Mouse (Mus musculus) induced T-regulatory cell, adult 2 months (primary cell): ENCODE measurements around the gene Eomes.

Experiments used
- DNase-seq: peaks from one replicate; pipeline ENCODE4 v3.0.0-alpha.2; 2012; ENCODE audit warnings: low read depth

Gene Eomes

DNA sequence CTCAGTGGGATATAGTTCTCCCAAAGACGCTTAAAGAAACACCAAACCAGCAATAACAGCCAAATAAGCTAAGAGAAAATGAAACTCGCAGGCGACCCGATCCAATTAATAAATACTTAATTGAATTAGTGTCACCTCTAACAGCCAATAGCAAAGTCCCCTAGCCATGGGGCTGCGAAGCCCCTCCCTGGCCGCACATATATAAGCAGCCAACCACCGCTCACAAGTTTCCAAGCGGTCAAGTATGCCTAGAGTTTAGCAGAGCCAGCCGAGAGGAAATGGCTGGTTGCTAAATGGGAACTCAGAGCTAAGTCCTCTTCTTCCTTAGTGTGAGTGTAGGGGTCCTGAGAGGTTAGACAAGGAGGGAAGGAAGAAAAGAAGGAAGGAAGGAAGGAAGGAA lies at the start of gene Eomes:
Gene Eomes (plus strand): TSS at position 252 of the 400 bp plus-strand sequence.
- no peak for DNase-seq

DNA sequence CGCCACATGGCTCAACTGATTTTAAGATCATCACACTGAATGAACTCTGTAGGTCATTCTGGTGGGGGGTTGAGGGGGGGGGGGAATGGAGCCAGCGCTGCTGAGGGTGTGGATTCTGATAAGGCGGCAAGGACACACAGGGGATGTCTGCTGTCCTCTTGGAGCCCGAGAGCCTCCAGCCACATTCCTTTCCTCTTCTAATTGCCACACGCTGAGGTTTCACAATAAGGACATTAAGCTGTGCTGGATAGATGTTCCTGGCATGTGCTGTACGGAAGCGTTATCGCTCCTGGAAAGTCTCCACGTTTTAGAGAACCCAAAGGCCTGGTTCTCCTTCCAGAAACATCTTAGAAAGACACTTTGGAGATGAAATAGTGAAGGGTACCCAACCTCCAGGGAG lies 33.2 kb upstream of the Eomes start:
- no peak for DNase-seq

DNA sequence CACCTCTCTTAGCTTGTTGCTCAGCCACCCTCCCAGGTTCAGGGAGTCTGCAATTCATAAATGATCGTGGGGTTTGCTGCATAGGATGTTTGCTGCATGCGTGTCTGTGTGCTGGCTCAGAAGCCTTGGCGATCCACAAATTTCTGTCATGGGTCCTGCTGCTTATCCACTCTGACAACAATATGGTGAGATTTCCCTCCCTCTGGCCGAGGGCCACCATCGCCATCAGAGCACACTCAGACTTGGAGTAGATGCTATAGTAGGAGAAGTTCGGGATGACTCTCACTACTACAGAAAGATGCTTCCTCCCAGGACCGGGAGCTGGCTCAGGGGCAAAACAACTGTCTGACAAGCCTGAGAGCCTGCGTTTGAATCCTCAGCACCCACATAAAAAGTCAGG lies 28.7 kb upstream of the Eomes start:
- DNase-seq = no peak

DNA sequence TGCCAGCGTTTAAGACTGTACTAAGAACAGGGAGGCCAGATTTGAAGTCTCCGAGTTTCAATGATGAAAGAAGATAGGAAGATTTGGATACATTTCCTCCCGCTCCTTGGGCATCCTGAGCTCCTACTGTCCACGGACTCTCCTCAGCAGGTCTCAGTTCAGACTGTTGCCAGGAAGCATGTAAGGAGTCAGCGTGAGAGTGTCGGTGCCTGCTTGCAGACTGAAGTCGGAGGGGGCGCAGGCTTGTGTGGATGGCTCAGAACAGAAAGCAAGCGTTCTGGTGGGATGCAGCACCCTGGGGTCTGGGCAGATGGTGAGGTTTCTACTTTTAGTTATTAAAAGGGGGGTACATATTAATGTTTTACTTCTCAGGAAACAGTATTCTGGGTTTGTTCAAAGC lies 24.6 kb upstream of the Eomes start:
- peak; percentile 37 for DNase-seq

DNA sequence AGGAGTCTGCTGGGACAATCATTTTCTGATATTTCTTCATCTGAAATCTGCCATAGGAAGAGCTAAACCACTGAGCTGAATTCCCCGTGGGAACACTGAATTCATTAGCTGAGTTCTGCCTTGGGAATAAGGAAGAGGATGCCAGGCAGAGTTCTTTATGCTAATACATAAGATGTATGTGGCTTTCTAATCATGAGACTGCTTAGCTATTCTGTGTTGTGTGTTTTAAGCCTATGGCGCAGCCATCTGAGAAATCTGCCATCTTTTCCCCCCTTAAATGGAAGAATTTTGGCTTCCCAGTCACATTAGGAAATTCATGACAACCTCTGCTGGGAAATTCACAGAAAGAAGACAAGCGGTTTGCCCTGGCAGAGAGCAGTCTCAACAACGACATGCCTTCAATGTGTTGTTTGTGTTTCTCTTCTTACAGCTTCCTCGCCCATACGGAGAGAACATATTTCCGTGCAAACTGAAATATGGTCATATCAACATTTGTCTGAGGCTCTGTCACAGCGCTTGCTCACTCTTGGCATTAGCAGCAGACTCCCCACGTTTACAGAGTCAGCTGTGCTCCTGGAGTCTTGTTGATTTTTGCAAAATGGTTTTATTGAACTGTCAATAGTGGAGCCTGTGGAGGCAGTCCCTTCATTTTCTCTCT lies 22.7 kb upstream of the Eomes start:
- DNase-seq = no peak

DNA sequence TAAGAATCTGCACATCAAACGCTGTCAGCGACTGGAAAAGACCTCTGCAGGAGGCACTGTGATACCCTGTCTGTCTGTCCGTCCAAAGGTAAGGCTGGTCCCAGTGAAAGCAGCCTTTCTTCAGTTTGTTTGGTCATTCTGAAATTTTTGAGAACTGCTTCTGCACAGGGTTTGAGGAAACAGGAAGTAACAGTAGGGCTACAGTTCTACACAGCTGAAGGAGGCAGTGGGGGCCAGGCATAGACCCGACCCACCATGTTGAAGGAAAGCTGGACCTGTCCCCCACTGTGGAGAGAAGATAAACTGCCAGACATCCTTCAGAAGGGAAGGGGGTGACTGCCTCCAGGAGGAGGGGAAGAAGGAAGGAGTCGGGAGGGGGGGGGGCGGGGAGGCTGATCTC lies 21.6 kb upstream of the Eomes start:
- DNase-seq = no peak

DNA sequence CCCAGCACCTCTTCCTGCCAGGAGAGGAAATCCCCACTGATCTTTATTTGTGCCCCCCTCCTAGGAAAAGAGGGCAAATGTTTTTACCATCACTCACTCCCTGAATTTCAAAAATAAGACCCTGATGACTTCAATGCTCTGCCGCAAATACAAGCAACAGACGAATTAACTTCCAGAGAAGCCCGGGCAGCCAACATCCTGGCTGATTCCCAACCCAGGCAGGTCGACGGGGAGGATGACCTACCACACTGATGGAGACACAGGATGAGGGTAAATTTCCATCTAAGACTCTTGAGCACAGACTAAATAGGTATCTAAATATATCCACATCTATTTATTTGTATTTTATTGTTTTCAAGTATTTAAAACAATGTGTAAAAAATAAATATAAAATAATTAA lies 20.0 kb upstream of the Eomes start:
- DNase-seq = no peak

DNA sequence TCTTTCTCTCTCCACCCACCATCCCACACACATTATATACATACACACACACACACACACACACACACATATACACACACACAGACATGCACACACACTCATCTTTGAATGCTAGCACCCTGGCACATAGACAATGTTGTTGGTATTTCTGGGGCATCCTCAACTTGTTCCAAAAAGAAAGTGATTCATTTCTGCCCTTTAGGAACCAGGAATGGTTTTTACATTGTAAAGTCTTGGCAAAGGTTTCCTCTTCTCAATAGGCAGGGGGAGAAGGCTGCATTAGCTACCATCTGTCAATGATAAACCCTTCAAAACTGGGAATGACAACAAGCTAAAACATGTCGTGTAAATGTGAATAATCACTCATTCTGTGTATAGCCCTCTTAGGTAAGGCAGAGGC lies 14.0 kb upstream of the Eomes start:
- no peak for DNase-seq

DNA sequence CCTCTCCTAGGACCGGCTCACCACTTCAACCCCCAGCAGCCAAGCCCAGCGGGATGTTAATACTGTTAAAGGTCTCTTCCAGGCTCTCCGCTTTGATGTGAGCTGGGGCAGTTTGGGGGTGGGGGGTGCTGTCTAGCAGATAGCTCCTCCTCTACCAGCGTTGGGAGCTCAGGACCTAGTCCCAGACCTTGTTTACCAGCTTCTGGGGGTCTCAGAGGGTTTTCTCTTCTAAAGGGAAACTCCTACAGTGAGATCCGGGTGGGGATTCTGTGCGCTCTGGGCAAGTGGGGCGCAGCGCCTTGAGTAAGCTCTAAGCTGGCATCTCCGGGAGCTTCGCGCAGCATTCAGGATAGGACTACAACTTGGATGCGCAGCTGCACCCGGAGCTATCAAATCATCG lies 9.7 kb upstream of the Eomes start:
- no peak for DNase-seq

DNA sequence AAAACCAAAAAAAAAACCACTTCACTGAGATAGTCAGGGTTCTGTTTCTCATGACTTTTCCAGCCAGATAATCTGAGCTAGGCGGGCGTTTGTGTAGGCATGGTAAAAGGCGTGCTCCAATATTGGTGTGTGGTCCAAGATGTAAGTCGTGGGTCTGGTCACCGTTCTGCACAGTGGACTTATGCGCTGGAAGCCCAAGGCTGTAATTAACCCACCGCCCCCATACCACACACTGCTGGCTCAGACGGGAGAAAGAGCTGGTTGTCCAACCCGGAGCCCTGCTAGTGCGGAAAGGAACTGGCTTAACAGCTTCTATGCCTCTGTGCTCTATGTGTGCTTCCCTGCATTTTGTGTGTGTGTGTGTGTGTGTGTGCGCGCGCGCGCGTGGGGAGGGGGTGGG lies 8.7 kb upstream of the Eomes start:
- no peak for DNase-seq

DNA sequence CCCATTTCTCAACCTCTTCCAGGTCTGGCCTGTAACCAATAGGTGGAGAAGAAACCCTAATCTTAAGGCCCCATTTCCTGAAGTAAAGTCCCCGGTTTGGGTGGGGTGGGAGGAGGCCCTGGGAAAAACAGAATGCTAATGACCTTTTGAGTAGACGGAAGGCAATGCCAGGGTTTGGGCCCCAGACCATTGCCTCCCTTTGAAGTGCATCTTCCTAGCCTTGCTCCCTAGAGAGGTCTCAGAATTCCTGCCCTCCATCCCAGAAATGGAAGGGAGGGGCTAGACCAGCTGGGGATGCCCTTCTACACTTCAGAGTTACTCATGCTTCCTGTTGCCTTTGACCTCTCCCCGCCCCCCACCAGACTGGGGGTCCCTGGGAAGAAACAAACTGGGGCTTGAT lies 6.7 kb upstream of the Eomes start:
- DNase-seq = no peak

DNA sequence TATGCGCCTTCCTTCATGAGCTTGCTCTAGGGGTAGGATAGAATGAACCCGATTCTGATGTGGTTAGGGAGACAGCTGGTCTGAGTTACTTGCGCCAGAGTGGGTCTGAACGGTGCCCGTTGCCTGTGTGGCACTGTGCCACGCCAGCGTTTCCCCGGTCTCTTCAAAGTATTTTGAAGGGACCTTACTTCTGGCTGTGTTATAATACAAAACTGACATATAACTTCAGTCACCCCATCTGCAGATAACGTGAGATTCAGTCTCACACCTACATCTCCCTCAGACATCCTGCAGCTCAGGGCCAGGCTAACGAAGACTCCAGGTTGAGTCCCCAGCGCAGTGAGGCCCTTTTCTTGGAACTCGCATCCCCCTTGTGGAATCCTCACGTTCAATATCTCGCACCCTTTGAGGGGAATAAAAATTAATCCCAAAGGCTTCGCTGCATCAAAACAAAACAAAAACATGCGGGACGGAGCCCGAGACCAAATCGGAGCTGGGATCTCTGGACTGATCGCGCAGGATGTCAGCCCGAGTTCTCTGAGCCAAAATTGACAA lies 1.7 kb upstream of the Eomes start:
- DNase-seq = no peak

DNA sequence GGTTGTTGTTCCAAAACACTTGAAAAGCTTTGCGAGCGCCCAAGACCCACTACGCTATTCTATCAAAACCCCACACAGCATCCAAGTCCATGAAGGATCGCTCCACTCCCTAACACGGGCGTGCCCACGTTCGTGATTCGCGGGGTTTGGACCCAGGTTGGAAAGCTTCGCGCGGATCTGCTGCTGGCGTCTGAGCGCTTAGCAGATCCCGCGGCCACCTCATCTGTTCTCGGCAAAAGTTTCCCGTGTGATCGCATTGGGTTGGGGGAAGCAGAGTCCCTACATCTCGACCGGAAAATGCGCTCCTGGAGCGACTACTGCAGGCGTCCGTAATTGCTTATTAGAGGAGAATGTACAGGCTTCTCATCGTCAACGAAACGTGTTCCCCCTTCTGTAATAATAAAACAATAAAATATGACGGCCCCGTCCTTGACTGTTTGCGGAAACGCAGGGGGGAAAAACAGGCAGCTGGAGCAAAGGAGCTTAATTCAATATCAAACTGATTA lies 1.2 kb upstream of the Eomes start:
- peak; percentile 35 for DNase-seq

DNA sequence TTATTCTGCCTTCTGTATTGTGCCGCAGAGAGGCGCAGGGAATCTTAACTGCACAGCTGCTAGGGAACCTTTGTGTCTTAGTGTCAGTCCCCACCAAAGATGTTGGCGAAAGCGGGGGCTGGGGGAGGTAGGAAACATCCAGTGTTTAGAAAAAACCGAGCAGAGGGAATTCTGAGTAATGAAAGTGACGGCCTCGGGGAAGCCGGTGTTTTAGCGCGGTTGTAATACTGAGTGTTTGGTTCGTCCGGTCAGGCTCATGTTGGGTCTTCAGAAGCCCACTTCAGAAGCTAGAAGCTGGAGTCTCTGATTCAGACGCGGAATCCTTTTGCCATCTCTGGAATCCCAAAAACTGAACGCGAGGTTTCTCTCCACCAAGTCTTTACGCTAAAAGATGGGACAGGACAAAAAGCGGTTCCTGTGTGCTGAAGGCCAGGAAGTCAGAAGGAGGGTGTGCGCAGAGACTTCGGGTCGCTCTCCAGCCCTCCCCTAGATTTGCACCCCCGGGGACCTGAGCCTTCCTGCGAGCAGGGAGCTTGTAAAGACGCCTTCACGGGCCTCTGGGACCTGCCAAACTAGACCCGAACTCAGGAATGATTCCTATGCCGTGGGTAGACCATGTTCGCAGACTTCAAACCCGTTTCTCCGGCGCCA lies 606 bp upstream of the Eomes start:
- DNase-seq = peak; percentile 51

DNA sequence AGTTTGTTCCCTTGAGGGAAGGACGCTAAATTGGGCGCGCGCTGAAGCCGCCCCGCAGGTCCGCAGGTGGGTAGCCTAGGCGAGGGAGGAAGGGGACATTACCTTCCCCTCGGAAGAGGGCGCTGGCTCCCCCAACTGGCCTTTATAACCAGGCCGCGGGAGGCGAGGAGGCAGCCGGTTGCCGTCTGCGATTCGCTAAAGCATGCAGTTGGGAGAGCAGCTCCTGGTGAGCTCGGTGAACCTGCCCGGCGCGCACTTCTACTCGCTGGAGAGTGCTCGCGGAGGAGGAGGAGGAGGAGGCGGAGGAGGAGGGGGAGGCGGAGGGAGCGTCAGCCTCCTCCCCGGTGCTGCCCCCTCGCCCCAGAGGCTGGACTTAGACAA lies 436 bp downstream of the Eomes start:
- peak; percentile 59 for DNase-seq

DNA sequence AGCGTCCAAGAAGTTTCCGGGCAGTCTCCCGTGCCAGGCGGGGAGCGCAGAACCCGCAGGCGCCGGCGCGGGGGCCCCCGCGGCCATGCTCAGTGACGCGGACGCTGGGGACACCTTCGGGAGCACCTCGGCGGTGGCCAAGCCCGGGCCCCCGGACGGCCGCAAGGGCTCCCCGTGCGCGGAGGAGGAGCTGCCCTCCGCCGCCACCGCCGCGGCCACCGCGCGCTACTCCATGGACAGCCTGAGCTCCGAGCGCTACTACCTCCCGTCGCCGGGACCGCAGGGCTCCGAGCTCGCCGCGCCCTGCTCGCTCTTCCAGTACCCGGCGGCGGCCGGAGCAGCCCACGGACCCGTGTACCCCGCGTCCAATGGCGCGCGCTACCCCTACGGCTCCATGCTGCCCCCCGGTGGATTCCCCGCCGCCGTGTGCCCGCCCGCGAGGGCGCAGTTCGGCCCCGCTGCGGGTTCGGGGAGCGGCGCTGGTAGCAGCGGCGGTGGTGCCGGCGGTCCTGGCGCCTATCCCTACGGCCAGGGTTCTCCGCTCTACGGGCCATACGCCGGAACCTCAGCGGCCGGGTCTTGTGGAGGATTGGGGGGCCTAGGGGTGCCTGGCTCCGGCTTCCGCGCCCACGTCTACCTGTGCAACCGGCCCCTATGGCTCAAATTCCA lies 961 bp downstream of the Eomes start:
- DNase-seq = peak; percentile 53

DNA sequence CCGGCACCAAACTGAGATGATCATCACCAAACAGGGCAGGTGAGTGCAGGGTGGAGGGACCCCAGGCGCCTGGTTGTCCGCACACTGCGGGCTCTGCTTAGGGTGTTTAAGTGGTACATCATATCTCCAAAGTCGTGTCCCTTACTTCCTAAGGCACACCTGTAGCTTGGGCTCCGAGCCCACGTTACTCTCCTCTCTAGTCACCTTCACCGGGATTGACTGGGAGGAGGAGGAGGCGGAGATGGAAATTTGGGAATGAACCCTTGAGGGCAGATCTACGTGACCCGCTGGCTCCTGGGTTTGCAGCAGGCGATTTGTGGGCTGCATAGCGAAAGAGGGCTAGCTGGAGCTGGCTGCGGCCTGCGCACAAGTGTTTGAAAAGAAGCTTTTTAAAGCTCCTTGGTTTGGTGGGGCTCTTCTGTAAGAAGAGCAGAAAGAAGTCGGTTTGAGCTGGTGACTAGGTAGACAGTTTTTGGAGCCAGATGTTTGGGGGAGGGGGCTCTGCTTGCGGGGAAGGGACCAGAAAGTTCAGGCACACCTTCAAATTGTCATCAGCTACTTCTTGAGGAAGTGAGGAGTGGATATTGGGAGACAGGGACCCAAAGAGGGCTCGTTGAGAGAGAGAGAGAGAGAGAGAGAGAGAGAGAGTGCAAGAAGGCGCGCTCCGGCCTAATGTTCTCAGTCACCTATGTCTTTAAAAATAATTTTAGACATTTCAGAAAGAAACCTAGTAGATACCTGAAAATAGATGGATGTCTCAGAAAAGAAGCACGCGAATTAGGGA lies 1.7 kb downstream of the Eomes start:
- DNase-seq = no peak

DNA sequence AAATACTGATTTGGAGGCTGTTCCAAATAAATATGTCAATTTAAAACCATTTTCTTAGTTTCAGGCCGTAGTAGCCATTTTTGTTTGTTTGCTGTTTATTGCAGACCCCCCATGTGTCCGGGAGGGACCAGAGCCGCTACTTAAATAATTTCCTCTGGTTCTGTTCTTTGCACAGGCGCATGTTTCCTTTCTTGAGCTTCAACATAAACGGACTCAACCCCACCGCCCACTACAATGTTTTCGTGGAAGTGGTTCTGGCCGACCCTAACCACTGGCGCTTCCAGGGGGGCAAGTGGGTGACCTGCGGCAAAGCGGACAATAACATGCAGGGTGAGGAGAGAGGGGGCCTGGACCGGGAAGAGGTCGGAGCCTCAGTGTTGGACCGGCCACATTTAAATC lies 2.3 kb downstream of the Eomes start:
- no peak for DNase-seq

DNA sequence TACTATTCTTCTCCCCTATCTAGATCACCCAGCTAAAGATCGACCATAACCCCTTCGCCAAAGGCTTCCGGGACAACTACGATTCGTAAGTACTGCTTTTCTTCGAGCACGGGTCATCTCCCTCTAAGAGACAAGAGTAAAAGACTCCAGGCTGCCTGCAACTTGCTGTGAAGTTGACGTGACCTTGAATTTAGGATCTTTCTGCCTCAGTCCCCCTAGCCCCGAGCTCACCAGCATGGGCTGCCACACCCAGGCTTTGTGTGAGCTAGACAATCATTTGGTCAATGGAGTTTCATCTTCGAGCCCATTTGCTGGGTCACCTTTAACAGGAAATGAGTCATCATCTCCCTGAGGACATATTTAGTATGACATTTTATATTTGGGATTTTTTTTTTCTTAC lies 4.2 kb downstream of the Eomes start:
- no peak for DNase-seq

DNA sequence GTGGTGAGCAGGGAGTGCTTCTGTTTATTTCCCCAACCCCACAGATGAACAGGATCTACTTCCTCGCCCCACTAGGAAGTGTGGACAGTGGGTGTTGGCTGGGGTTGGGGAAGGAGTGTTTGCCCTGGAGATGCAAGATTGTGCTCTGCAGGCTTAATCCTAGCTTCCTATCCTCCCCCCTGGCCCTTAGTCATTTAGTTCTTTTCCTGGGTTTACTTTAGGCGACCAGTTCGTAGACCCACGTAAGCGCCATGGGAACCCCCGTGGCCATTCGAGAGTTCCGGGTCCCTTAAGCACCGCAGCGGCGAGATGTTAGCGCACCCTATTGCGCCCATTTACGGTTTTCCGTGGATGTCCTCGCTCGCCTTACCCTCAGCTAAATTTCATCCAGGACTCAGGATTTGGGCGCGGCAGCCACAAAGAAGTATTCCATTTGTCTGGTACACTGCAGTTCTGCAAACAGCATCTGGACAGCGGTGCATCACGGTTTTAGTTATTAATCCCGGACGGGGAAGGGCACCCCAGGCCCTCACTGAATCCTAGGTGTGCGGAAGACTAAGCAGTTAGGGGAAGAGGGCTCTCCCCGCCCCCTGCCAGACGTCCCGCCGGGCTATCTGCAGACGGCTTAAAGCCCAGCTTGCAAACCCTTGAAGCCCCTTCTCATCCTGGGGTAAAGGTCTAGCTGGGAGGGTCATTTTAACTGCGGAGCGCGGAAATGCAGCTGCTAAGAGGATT lies 8.5 kb downstream of the Eomes start:
- DNase-seq = peak; percentile 29

DNA sequence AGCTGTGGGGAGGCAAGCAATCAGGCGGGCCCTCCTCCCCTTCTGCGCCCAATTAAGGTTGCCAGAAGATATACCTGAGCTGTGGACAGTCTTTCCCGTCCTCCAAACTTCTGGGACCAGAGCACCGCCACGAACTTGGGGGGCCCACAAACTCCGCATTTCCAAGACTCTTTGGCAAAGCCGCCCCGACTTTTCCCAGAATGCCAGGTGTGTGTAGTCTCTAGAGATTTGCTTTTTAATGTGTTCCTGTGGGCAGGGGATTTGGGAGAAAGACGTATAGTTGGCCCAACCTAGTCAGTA lies 9.0 kb downstream of the Eomes start:
- DNase-seq = no peak

DNA sequence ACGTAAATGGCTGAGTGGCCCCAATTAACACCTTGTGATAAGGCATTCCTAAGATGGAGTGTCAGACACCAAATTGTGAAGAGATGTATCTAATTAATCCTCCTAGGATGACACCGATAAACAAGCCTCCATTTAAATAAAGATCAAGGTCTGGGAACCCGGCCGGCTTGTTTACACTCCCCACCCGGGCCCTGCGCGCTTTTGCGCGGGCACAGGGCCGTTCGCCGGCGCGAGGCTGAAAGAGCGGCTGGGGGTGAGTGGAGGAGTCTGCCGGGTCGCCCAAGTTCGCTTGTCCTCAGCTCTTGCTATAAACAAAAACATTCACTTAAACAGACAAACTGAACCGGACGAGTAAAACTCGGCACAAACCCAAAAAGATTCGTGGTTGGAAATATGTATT lies 9.6 kb downstream of the Eomes start:
- DNase-seq = peak; percentile 53
